Mouse (Mus musculus): ENCODE results near the gene Nkx6-1. TPM values are rescaled to one million over a fixed set of nuclear protein-coding genes. Genes with fewer than 3 reads are reported as not detected.

The Nkx6-1 gene
- polyA plus RNA-seq (2015; fragmentation: Nextera tagmentation; extraction: Ambion mirVana) = 7.6 and 7.7 TPM in 2 replicates

GRCm38 (mm10) chr5:101664945-101665615 lies at the start of gene Nkx6-1:
Gene Nkx6-1, minus strand, starts transcription at chr5:101664996.
- Histone ChIP-seq H3K4me2 (peak within 1 kb of the TSS; percentile 50), H3K36me3 (no peaks in the 10 kb centered on the region), H3K4me3 (peak within 1 kb of the TSS; percentile 45), H3K27ac (replicated peaks) (peak within 1 kb of the TSS; percentile 75), H3K9me3 (no peaks in the 10 kb centered on the region), H3K4me1 (replicated peaks) (peaks cover 20% of the 10 kb centered on the region), H3K9ac (peak within 1 kb of the TSS; percentile 75), H3K27me3 (peaks cover 100% of the 10 kb centered on the region)
- WGBS = under 1% methylated on average over 38 of the region's 39 CpGs
- peak; percentile 91 for ATAC-seq (ENCODE audit: low read depth)

DNA sequence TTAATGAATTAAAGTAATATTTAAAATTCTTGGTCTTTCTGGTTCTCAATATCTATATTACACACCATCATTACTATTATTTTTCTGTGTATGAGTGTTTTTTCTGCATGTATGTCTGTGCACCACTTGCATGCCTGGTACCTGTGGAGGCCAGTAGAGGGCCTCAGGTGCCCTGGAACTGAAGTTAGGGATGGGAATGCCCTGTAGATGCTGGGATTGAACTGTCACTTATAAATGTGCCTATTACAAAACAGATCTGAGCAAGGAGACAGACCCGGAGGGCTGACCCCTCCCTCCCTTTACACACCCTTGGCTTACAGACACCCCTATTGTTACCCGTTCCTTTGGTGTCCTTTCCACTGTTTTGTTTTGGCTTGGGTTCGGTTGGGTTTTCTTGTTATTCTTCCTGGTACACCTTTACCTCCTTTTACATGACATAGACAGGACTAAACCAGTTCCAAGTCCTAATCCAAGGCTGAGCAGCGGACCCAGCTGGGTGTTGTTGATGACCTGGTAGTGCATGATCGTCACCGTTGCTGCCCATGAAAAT lies 48.3 kb upstream of the Nkx6-1 start:
- Histone ChIP-seq H3K9me3 (no peaks in the 10 kb centered on the region), H3K4me1 (replicated peaks) (no peaks in the 10 kb centered on the region), H3K4me2 (no peak overlapping the region), H3K27me3 (no peaks in the 10 kb centered on the region), H3K9ac (no peak overlapping the region), H3K4me3 (no peak overlapping the region), H3K27ac (replicated peaks) (no peak overlapping the region), H3K36me3 (no peaks in the 10 kb centered on the region)
- 80% methylated on average over 6 of the region's 6 CpGs for WGBS
- ATAC-seq (ENCODE audit: low read depth) = no peak

DNA sequence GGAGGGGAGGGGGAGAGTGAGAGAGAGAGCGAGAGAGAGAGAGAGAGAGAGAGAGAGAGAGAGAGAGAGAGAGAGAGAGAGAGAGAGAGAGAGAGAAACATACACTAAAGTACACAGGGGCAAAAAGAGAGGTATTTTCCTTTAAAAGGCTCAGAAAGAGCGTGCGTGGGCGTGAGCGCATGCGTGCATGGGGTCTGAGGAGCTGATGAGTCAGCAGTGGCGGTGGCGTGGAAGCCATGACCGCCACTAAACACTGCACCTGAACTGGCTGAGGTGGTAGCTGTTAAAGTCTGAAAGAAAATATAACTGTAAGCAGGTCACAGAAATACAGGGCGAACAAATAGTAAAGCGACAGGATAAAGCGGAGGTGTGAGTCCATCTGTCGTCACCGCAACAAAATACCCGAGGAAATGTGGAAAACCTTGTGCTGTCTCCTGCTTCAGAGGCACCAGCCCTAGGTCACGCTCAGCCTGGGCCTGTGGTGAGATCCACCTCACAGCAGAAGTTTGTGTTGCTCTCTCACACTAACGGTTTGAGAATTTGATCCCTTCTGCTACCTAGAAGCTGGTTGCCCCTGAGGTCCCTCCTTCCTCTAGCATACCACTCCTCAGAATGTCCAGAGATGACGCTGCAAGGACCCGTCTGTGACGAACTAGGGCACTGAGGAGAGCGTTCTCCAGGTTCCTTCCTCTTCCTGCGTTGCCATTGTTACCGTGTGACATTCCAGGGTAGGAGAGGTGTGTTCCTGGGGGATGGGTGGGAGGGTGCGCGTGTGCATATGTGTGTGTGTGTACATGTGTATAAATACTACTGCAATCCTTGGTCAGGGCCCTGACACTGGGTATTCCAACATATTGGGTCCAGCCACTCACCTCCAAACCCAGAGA lies 38.8 kb upstream of the Nkx6-1 start:
- Histone ChIP-seq H3K4me3 (no peak overlapping the region), H3K27me3 (0 out of 2 replicates have a peak, but pooled peaks cover 7% of the 10 kb centered on the region), H3K9me3 (no peaks in the 10 kb centered on the region), H3K9ac (no peak overlapping the region), H3K4me1 (replicated peaks) (no peaks in the 10 kb centered on the region), H3K4me2 (no peak overlapping the region), H3K27ac (replicated peaks) (no peak overlapping the region), H3K36me3 (no peaks in the 10 kb centered on the region)
- no peak for ATAC-seq (ENCODE audit: low read depth)
- WGBS = 81% methylated on average over 24 of the region's 25 CpGs

- 0 out of 2 replicates have a peak, but pooled peaks cover 7% of the 10 kb centered on the region for H3K27me3 ChIP-seq
- H3K4me2 ChIP-seq = no peak overlapping the region
- H3K27ac ChIP-seq (replicated peaks) = no peak overlapping the region
- 84% methylated on average over 11 of the region's 11 CpGs for WGBS
- ATAC-seq (ENCODE audit: low read depth) = no peak
- H3K9me3 ChIP-seq = no peaks in the 10 kb centered on the region
- no peaks in the 10 kb centered on the region for H3K4me1 ChIP-seq (replicated peaks)
- H3K9ac ChIP-seq = no peak overlapping the region
- H3K36me3 ChIP-seq = no peaks in the 10 kb centered on the region
- H3K4me3 ChIP-seq = no peak overlapping the region
Measured at GRCm38 (mm10) chr5:101702636-101703035, 37.8 kb upstream of the Nkx6-1 start.

DNA sequence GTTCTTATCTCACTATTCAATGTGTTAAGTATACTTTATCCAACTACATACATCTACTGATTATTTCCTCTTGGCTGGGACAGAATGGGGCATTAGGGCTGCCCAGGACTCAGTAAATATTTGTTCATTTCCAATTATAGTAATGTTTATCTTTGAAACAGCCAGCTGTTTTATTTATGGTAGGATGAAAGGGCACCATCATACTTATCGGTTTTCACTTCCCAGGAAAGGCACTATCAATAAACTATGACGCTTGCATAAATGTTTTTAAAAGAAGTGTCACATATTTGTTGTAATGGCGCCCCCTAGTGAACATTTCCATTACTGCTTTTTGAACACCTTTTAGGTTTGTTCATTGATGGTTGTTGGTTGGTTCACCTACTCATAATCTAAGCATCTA lies 35.8 kb upstream of the Nkx6-1 start:
- no peak overlapping the region for H3K27ac ChIP-seq (replicated peaks)
- H3K4me1 ChIP-seq (replicated peaks) = no peaks in the 10 kb centered on the region
- 7% methylated on average over 3 of the region's 3 CpGs for WGBS
- H3K9me3 ChIP-seq = no peaks in the 10 kb centered on the region
- no peak for ATAC-seq (ENCODE audit: low read depth)
- no peaks in the 10 kb centered on the region for H3K36me3 ChIP-seq
- 0 out of 2 replicates have a peak, but pooled peaks cover 7% of the 10 kb centered on the region for H3K27me3 ChIP-seq
- no peak overlapping the region for H3K9ac ChIP-seq
- H3K4me2 ChIP-seq = no peak overlapping the region
- H3K4me3 ChIP-seq = no peak overlapping the region

GRCm38 (mm10) chr5:101688581-101688980 lies 23.8 kb upstream of the Nkx6-1 start:
- H3K4me3 ChIP-seq = no peak overlapping the region
- H3K36me3 ChIP-seq = no peaks in the 10 kb centered on the region
- H3K4me1 ChIP-seq (replicated peaks) = no peaks in the 10 kb centered on the region
- H3K27me3 ChIP-seq = peaks cover 20% of the 10 kb centered on the region; the same call in 1 of the 2 replicates
- H3K4me2 ChIP-seq = peak overlapping the region; percentile 32
- no peak; the same call in 1 of the 2 replicates for ATAC-seq (ENCODE audit: low read depth)
- 15% methylated on average over 15 of the region's 15 CpGs for WGBS
- H3K9me3 ChIP-seq = no peaks in the 10 kb centered on the region
- no peak overlapping the region for H3K27ac ChIP-seq (replicated peaks)
- no peak overlapping the region for H3K9ac ChIP-seq

DNA sequence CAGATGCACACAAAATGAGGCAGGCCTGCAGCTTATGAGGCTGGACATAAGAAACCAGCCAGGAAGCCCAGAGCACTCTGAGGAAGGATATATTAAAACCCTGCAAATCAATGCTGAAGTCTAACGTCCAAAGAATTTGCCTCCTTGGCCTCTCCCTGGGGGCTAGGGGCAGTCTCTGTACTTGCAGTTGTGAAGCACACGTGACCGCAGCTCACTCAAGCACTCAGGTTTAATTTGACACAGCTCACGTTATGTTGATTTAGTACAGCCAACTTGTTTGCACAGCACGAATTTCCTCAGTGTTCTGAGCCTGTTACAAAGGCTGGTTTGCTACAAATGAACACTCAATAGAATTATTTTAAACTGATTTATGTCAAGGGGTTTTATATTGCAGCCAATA lies 18.5 kb upstream of the Nkx6-1 start:
- no peaks in the 10 kb centered on the region for H3K36me3 ChIP-seq
- H3K4me1 ChIP-seq (replicated peaks) = no peaks in the 10 kb centered on the region
- no peak overlapping the region for H3K4me2 ChIP-seq
- 60% methylated on average over 5 of the region's 5 CpGs for WGBS
- no peak overlapping the region for H3K4me3 ChIP-seq
- peaks cover 18% of the 10 kb centered on the region for H3K27me3 ChIP-seq
- no peak overlapping the region for H3K9ac ChIP-seq
- ATAC-seq (ENCODE audit: low read depth) = no peak
- no peaks in the 10 kb centered on the region for H3K9me3 ChIP-seq
- no peak overlapping the region for H3K27ac ChIP-seq (replicated peaks)

GRCm38 (mm10) chr5:101680338-101680737 lies 15.5 kb upstream of the Nkx6-1 start:
- Histone ChIP-seq H3K9ac (no peak overlapping the region), H3K9me3 (no peaks in the 10 kb centered on the region), H3K4me3 (no peak overlapping the region), H3K36me3 (no peaks in the 10 kb centered on the region), H3K27ac (replicated peaks) (no peak overlapping the region), H3K27me3 (peaks cover 4% of the 10 kb centered on the region; the same call in 1 of the 2 replicates), H3K4me2 (no peak overlapping the region), H3K4me1 (replicated peaks) (no peaks in the 10 kb centered on the region)
- 81% methylated on average over 6 of the region's 6 CpGs for WGBS
- ATAC-seq (ENCODE audit: low read depth) = no peak

- WGBS = 3% methylated on average over 15 of the region's 15 CpGs
- no peak overlapping the region for H3K9ac ChIP-seq
- H3K4me1 ChIP-seq (replicated peaks) = peaks cover 9% of the 10 kb centered on the region
- no peaks in the 10 kb centered on the region for H3K36me3 ChIP-seq
- peaks cover 74% of the 10 kb centered on the region for H3K27me3 ChIP-seq
- no peak overlapping the region for H3K27ac ChIP-seq (replicated peaks)
- no peak for ATAC-seq (ENCODE audit: low read depth)
- H3K4me3 ChIP-seq = no peak overlapping the region
- H3K9me3 ChIP-seq = no peaks in the 10 kb centered on the region
- peak overlapping the region; percentile 30; the same call in 1 of the 2 replicates for H3K4me2 ChIP-seq
Measured at GRCm38 (mm10) chr5:101669381-101669780, 4.6 kb upstream of the Nkx6-1 start.

- Histone ChIP-seq H3K4me3 (no peak overlapping the region), H3K27me3 (peaks cover 84% of the 10 kb centered on the region), H3K27ac (replicated peaks) (no peak overlapping the region), H3K4me1 (replicated peaks) (peaks cover 18% of the 10 kb centered on the region), H3K9ac (no peak overlapping the region), H3K4me2 (no peak overlapping the region), H3K9me3 (no peaks in the 10 kb centered on the region), H3K36me3 (no peaks in the 10 kb centered on the region)
- WGBS = 3% methylated on average over 12 of the region's 12 CpGs
- no peak for ATAC-seq (ENCODE audit: low read depth)
Measured at GRCm38 (mm10) chr5:101668475-101668874, 3.7 kb upstream of the Nkx6-1 start.

DNA sequence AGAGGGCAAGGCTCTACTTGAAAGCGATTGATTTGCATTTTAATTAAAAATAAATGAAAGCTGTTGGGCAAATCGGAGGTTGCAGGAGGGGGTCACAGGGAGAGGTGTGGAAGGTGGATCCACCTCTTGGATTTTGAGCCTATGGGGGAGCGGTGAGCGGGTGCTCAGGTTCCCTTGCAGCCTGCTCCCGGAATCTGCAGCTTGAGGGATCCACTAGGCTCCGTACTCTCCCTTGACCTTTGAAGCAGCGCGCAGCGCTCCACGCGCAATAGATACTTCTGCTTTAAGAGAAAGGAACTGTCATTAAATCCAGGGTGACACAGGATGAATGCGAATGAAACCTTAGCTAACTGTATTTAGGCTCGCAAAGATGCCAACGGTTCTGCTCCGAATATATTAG lies 3.2 kb upstream of the Nkx6-1 start:
- H3K9ac ChIP-seq = no peak overlapping the region
- no peak overlapping the region for H3K27ac ChIP-seq (replicated peaks)
- H3K4me3 ChIP-seq = peak overlapping the region; percentile 14
- H3K27me3 ChIP-seq = peaks cover 88% of the 10 kb centered on the region
- under 1% methylated on average over 15 of the region's 15 CpGs for WGBS
- no peaks in the 10 kb centered on the region for H3K9me3 ChIP-seq
- H3K36me3 ChIP-seq = no peaks in the 10 kb centered on the region
- ATAC-seq (ENCODE audit: low read depth) = no peak
- H3K4me1 ChIP-seq (replicated peaks) = peaks cover 20% of the 10 kb centered on the region
- peak overlapping the region; percentile 50 for H3K4me2 ChIP-seq

Data from neural tube, embryonic 13.5 days (tissue).